Mouse (Mus musculus): ENCODE results near the gene Arrdc5. TPM values are rescaled to one million over a fixed set of nuclear protein-coding genes. Genes with fewer than 3 reads are reported as not detected.
A peak's percentile ranks its signal among the peaks of the same experiment; 100 is the strongest.

Gene Arrdc5
- total and polyA plus RNA-seq, 2 experiments from 2014 or later: not detected

DNA sequence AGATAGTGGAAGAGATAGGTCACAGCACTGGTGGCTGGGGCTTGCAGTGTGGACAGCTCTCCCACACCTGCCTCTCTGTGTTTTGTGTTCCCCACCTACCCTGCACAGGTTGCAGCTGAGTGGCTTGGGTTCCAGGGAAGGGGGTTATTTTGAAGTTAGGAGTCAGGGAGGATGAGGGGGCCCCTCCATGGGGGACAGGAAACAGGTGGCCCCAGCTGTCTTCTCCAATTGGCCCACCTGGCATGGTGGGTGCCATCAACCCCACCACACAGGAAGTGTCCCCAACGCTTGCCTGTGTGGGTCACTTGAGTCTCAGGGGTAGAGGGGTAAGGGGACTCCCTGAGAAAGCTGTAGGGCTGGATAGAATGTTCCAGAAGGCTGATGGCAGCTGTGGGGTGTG, 6.8 kb downstream of the Arrdc5 start:
- Histone ChIP-seq H3K27me3 (ENCODE audit: control insufficient read depth, insufficient read depth, low read length) (no peaks in the 10 kb centered on the region), H3K27ac (ENCODE audit: low read depth) (peak overlapping the region; percentile 21; the same call in 1 of the 2 replicates), H3K36me3 (replicated peaks; ENCODE audit: control insufficient read depth, insufficient read depth, low read length) (no peaks in the 10 kb centered on the region), H3K4me3 (ENCODE audit: low read depth, low read length) (no peak overlapping the region), H3K4me2 (ENCODE audit: low read depth, low read length) (no peak overlapping the region), H3K4me1 (ENCODE audit: control insufficient read depth, insufficient read depth) (peaks cover 18% of the 10 kb centered on the region), H3K9me3 (replicated peaks; ENCODE audit: control insufficient read depth, low read length) (no peaks in the 10 kb centered on the region), H3K9ac (replicated peaks; ENCODE audit: low read depth, low read length) (no peak overlapping the region)
- 71% methylated on average over 1 of the region's 1 CpGs for WGBS
- no peak for ATAC-seq (ENCODE audit: insufficient read depth, low read depth)
- TF ChIP-seq CTCF (IDR thresholded peaks at IDR 0.05; ENCODE audit: low read depth): no peak
- TF ChIP-seq EP300 (IDR thresholded peaks at IDR 0.05; ENCODE audit: low read depth): no peak
- DNase-seq (ENCODE audit: low spot score): no peak

DNA sequence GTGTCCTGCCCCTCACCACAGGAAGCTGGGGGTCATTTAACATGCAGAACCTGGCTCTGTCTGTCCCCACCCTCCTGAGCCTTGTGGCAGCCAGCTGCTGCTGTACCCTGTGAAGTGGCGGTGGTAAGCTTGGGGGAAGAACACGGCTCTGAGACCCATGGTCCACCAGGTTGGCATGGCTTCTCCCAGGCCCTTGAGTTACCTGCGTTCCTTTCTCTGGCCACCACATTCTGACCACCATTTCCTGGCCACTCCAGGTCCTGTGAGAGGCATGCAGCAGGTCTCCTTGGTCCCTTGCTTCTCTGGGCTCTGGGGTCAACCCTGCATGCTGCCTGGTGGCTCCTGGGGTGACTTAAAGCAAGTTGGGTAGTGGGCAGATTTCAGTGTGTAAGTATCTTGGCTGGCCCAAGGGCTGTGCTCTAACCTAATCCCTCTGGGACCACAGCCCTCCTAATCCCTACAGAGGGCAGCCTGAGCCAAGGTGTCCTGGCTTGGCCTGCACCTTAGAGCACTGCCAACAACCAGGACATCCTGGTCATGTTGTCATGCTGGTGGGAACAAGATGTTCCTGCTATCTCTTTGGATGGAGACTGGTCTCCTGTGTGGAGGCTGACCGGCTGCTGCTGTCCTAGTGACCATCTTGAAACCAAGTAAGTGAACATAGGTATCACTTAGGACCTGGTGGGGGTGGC, 7.4 kb downstream of the Arrdc5 start, which contains the start of gene Plin3:
Plin3 (minus strand) TSS at position 343 of the 692 bp plus-strand sequence.
- Histone ChIP-seq H3K9me3 (replicated peaks; ENCODE audit: control insufficient read depth, low read length) (no peaks in the 10 kb centered on the region), H3K36me3 (replicated peaks; ENCODE audit: control insufficient read depth, insufficient read depth, low read length) (no peaks in the 10 kb centered on the region), H3K4me2 (ENCODE audit: low read depth, low read length) (no peak within 1 kb of the TSS; the same call in 1 of the 2 replicates), H3K4me1 (ENCODE audit: control insufficient read depth, insufficient read depth) (peaks cover 24% of the 10 kb centered on the region), H3K9ac (replicated peaks; ENCODE audit: low read depth, low read length) (peak within 1 kb of the TSS; percentile 35; the same call in 1 of the 2 replicates), H3K27ac (ENCODE audit: low read depth) (peak within 1 kb of the TSS; percentile 93), H3K27me3 (ENCODE audit: control insufficient read depth, insufficient read depth, low read length) (no peaks in the 10 kb centered on the region), H3K4me3 (ENCODE audit: low read depth, low read length) (no peak within 1 kb of the TSS)
- no peak for DNase-seq (ENCODE audit: low spot score)
- no peak for ATAC-seq (ENCODE audit: insufficient read depth, low read depth)
- 88% methylated on average over 4 of the region's 4 CpGs for WGBS
- TF ChIP-seq CTCF (IDR thresholded peaks at IDR 0.05; ENCODE audit: low read depth): no peak
- TF ChIP-seq EP300 (IDR thresholded peaks at IDR 0.05; ENCODE audit: low read depth): no peak

DNA sequence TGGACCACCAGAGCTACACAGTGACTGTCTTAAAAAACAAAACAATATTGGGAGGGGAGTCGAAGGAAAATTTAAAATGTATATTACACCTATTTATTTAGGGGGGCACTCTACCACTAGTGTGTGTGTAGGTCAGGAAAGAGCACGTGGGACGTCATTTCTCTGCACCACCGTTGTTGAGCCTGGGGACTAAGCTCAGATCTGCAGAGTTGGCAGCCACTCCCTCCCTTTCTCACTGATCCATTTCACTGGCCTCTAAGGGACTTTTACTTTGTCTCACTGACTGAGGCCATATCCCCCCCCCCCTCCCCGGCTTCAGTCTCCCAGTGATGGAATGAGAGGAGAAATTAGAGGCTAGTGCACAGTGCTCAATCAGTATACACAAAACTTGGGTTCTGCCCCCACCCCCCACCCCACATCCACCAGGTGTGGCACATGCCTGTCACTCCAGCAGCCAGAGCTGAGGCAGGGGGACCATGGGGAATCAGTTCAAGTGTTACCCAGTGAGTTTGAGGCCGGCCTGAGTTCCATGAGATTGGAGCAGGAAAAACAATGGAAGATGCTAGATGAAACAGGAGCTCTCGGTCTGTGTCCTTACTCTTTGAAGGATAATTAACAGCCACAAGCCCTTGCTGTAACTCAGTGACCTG, 8.1 kb downstream of the Arrdc5 start:
- ATAC-seq (ENCODE audit: insufficient read depth, low read depth) (no peak), DNase-seq (ENCODE audit: low spot score) (no peak)
- no peaks in the 10 kb centered on the region for H3K9me3 ChIP-seq (replicated peaks; ENCODE audit: control insufficient read depth, low read length)
- peak overlapping the region; percentile 93 for H3K27ac ChIP-seq (ENCODE audit: low read depth)
- H3K27me3 ChIP-seq (ENCODE audit: control insufficient read depth, insufficient read depth, low read length): no peaks in the 10 kb centered on the region
- peaks cover 2% of the 10 kb centered on the region; the same call in 1 of the 2 replicates for H3K36me3 ChIP-seq (replicated peaks; ENCODE audit: control insufficient read depth, insufficient read depth, low read length)
- TF ChIP-seq CTCF (IDR thresholded peaks at IDR 0.05; ENCODE audit: low read depth) (no peak), EP300 (IDR thresholded peaks at IDR 0.05; ENCODE audit: low read depth) (no peak)
- H3K4me1 ChIP-seq (ENCODE audit: control insufficient read depth, insufficient read depth): peaks cover 27% of the 10 kb centered on the region
- H3K4me3 ChIP-seq (ENCODE audit: low read depth, low read length): no peak overlapping the region
- no peak overlapping the region; the same call in 1 of the 2 replicates for H3K4me2 ChIP-seq (ENCODE audit: low read depth, low read length)
- 78% methylated on average over 7 of the region's 7 CpGs for WGBS
- H3K9ac ChIP-seq (replicated peaks; ENCODE audit: low read depth, low read length): peak overlapping the region; percentile 35; the same call in 1 of the 2 replicates

DNA sequence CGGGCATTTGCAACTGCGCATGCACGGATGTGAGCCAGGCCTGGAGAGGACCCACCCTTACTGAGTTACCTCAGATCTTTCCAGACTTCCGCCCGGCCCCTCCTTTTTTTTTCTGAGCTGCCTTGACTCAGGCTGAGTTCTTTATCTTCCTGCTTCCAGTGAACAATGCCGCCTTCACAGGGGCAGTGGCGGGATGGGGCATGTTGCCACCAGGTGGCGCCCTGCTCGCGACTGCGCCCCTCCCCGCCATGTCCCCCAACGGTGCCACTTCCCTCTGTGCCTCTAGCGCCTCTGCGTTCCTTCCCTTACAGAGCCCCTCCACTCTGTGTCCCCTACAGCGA, 8.9 kb downstream of the Arrdc5 start:
- TF ChIP-seq CTCF (IDR thresholded peaks at IDR 0.05; ENCODE audit: low read depth) (peak; percentile 89), EP300 (IDR thresholded peaks at IDR 0.05; ENCODE audit: low read depth) (0 out of 2 replicates have a peak, but pooled peaks have one; percentile 31)
- peak; percentile 95 for DNase-seq (ENCODE audit: low spot score)
- peak; percentile 87 for ATAC-seq (ENCODE audit: insufficient read depth, low read depth)
- 5% methylated on average over 16 of the region's 16 CpGs for WGBS
- H3K4me2 ChIP-seq (ENCODE audit: low read depth, low read length): peak overlapping the region; percentile 70
- H3K9ac ChIP-seq (replicated peaks; ENCODE audit: low read depth, low read length): peak overlapping the region; percentile 35
- no peaks in the 10 kb centered on the region for H3K9me3 ChIP-seq (replicated peaks; ENCODE audit: control insufficient read depth, low read length)
- H3K4me3 ChIP-seq (ENCODE audit: low read depth, low read length): no peak overlapping the region
- H3K4me1 ChIP-seq (ENCODE audit: control insufficient read depth, insufficient read depth): peaks cover 27% of the 10 kb centered on the region
- no peaks in the 10 kb centered on the region for H3K27me3 ChIP-seq (ENCODE audit: control insufficient read depth, insufficient read depth, low read length)
- peak overlapping the region; percentile 93 for H3K27ac ChIP-seq (ENCODE audit: low read depth)
- H3K36me3 ChIP-seq (replicated peaks; ENCODE audit: control insufficient read depth, insufficient read depth, low read length): peaks cover 10% of the 10 kb centered on the region

DNA sequence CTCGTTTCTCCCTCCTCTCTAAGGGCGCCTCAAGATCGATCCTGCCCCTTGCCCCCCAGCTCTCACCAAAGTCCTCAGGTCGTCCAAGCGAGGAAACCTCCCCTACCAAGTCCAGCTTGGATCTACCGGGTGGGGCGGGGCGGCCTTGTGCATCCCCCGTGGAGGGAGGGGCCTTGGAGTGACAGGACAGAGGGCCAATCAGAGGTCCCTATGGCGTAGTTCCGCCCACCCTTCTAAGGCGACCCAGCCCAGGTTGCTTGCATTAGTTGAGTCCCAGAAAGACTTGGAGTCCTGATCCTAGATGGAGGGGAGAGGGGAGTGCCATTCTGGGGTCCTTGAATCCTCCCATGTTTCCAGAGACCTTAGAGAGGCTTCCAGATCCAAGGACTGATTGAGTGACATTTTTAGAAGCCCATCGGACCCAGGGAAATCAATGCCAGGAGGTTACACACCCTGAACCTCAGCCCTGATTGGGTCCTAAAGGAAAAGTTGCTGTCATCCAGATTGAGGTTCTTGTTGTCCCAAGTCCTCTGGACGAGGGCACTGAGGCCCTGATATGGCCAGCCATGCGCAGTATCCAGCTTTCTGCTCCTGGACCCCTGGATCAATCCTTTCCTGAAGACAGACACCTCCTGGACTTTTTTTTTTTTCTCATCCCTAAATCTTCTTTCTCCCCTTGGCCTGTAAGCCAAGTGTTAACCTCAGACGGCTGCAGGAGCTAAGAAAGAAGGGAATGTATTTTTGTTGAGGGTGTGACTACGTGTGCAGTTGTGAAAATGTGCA, 9.5 kb downstream of the Arrdc5 start:
- H3K4me1 ChIP-seq (ENCODE audit: control insufficient read depth, insufficient read depth): peaks cover 27% of the 10 kb centered on the region
- H3K27ac ChIP-seq (ENCODE audit: low read depth): peak overlapping the region; percentile 93
- peak overlapping the region; percentile 70 for H3K4me2 ChIP-seq (ENCODE audit: low read depth, low read length)
- ATAC-seq (ENCODE audit: insufficient read depth, low read depth) (peak; percentile 89), DNase-seq (ENCODE audit: low spot score) (peak; percentile 92)
- H3K9me3 ChIP-seq (replicated peaks; ENCODE audit: control insufficient read depth, low read length): no peaks in the 10 kb centered on the region
- 3% methylated on average over 17 of the region's 17 CpGs for WGBS
- H3K4me3 ChIP-seq (ENCODE audit: low read depth, low read length): peak overlapping the region; percentile 58
- TF ChIP-seq CTCF (IDR thresholded peaks at IDR 0.05; ENCODE audit: low read depth) (no peak), EP300 (IDR thresholded peaks at IDR 0.05; ENCODE audit: low read depth) (peak; percentile 14; the same call in 1 of the 2 replicates)
- H3K36me3 ChIP-seq (replicated peaks; ENCODE audit: control insufficient read depth, insufficient read depth, low read length): peaks cover 16% of the 10 kb centered on the region
- H3K9ac ChIP-seq (replicated peaks; ENCODE audit: low read depth, low read length): peak overlapping the region; percentile 57
- no peaks in the 10 kb centered on the region for H3K27me3 ChIP-seq (ENCODE audit: control insufficient read depth, insufficient read depth, low read length)
